35 mouse cellular contexts compared by ENCODE assay signal in the genomic region with DNA sequence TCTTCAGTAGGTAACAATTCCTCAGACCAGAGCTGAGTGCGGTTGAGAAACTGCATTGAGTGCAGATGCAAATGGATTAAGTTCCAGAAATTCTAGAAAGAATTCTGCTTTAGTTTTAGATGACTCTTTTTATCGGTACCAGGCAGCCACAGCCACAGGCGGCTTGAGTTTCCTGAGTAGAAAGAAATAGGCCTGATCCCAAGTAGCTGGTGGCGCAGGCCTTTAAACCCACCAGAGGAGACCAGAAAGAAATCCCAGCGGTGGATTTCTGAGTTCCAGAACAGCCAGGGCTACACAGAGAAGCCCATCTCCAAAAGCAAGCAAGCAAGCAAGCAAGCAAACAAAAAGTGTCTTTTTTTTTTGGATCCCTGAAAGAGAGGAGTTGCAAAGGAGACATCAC. TPM values are rescaled to one million over a fixed set of nuclear protein-coding genes. Genes with fewer than 3 reads are reported as not detected.
DNase-seq lines count a peak whose midpoint lies in the region; ATAC-seq and TF ChIP-seq lines count a peak whose summit lies in the region.
"Had no signal": no experiment of that assay in that cellular context is flagged by ENCODE, and none has a peak within 500 bp of the region (broad histone marks: within the 10 kb centered on the region; RNA-seq: fewer than 3 reads in every experiment).

No protein-coding gene starts in this region.

- H3K4me3 ChIP-seq in heart, adult 2 months = peak overlapping the region; percentile 20
- peak overlapping the region; percentile 63 to 81 for H3K4me3 ChIP-seq in heart, embryonic 14.5 days (ENCODE audit: control insufficient read depth in 1 of 2, insufficient read depth in 1 of 2, low read depth in 1 of 2, low read length in 2 of 2)
- H3K4me3 ChIP-seq in intestine, embryonic 14.5 days (ENCODE audit: low read depth, low read length) = no peak overlapping the region
- no peak overlapping the region for H3K4me3 ChIP-seq in intestine, embryonic 15.5 days (replicated peaks)
- peak overlapping the region; percentile 37 for H3K4me3 ChIP-seq in E14TG2a.4 (replicated peaks; ENCODE audit: low read length)
- H3K4me3 ChIP-seq: embryonic facial prominence, embryonic 10.5 days; embryonic facial prominence, embryonic 15.5 days; gastrocnemius, adult 2 months; limb, embryonic 13.5 days; lung, embryonic 15.5 days; midbrain, embryonic 10.5 days; myocyte; neural tube, embryonic 12.5 days had no signal

- TF ChIP-seq CTCF in heart, adult 2 months (IDR thresholded peaks at IDR 0.05) = no peak
- no peak for TF ChIP-seq CTCF in E14TG2a.4 (conservative IDR thresholded peaks at IDR 0.05; ENCODE audit: low read length)

- no peaks in the 10 kb centered on the region; the same call in 1 of the 2 replicates for H3K9me3 ChIP-seq in heart, embryonic 14.5 days (ENCODE audit: control insufficient read depth, low read length)
- no peaks in the 10 kb centered on the region for H3K9me3 ChIP-seq in intestine, embryonic 14.5 days (ENCODE audit: control insufficient read depth, low read length)
- H3K9me3 ChIP-seq in intestine, embryonic 15.5 days = no peaks in the 10 kb centered on the region
- no peaks in the 10 kb centered on the region for H3K9me3 ChIP-seq in E14TG2a.4 (ENCODE audit: low read length)
- H3K9me3 ChIP-seq: embryonic facial prominence, embryonic 10.5 days; embryonic facial prominence, embryonic 15.5 days; limb, embryonic 13.5 days; lung, embryonic 15.5 days; midbrain, embryonic 10.5 days; neural tube, embryonic 12.5 days had no signal

- WGBS in heart, adult 2 months = 37% methylated on average over 5 of the region's 5 CpGs
- WGBS in heart, embryonic 14.5 days = 29% methylated on average over 5 of the region's 5 CpGs
- WGBS in intestine, embryonic 14.5 days = 22% methylated on average over 5 of the region's 5 CpGs
- 15% methylated on average over 5 of the region's 5 CpGs for WGBS in intestine, embryonic 15.5 days

- H3K4me2 ChIP-seq in heart, embryonic 14.5 days (ENCODE audit: low read length) = peak overlapping the region; percentile 84
- H3K4me2 ChIP-seq in intestine, embryonic 14.5 days (ENCODE audit: low read length) = no peak overlapping the region
- H3K4me2 ChIP-seq in intestine, embryonic 15.5 days (replicated peaks) = no peak overlapping the region
- H3K4me2 ChIP-seq: embryonic facial prominence, embryonic 15.5 days; limb, embryonic 13.5 days; liver, embryonic 11.5 days; lung, embryonic 15.5 days; neural tube, embryonic 12.5 days had no signal

- H3K36me3 ChIP-seq in heart, adult 2 months (ENCODE audit: control insufficient read depth, insufficient read depth, low read length) = no peaks in the 10 kb centered on the region
- peaks cover 60% of the 10 kb centered on the region for H3K36me3 ChIP-seq in heart, embryonic 14.5 days (ENCODE audit: control insufficient read depth, insufficient read depth, low read length)
- no peaks in the 10 kb centered on the region for H3K36me3 ChIP-seq in intestine, embryonic 14.5 days (ENCODE audit: control insufficient read depth, insufficient read depth, low read length)
- H3K36me3 ChIP-seq in intestine, embryonic 15.5 days = no peaks in the 10 kb centered on the region
- no peaks in the 10 kb centered on the region for H3K36me3 ChIP-seq in E14TG2a.4 (ENCODE audit: insufficient read depth, low read length)
- H3K36me3 ChIP-seq: embryonic facial prominence, embryonic 10.5 days; embryonic facial prominence, embryonic 15.5 days; limb, embryonic 13.5 days; lung, embryonic 15.5 days; midbrain, embryonic 10.5 days; neural tube, embryonic 12.5 days had no signal

- H3K4me1 ChIP-seq in heart, adult 2 months (ENCODE audit: control insufficient read depth, insufficient read depth, low read length) = no peaks in the 10 kb centered on the region
- peaks cover 3 to 6% of the 10 kb centered on the region in 2 experiments; a peak in 3 of 4 replicates for H3K4me1 ChIP-seq in heart, embryonic 14.5 days (ENCODE audit: control insufficient read depth in 2 of 2, insufficient read depth in 2 of 2, low read length in 2 of 2)
- H3K4me1 ChIP-seq in intestine, embryonic 14.5 days (replicated peaks; ENCODE audit: control insufficient read depth, insufficient read depth, low read length) = no peaks in the 10 kb centered on the region
- H3K4me1 ChIP-seq in intestine, embryonic 15.5 days (replicated peaks) = peaks cover 12% of the 10 kb centered on the region
- peaks cover 68% of the 10 kb centered on the region for H3K4me1 ChIP-seq in E14TG2a.4 (replicated peaks; ENCODE audit: low read depth, low read length)

- ATAC-seq in heart, embryonic 14.5 days (ENCODE audit: insufficient number of reproducible peaks, insufficient read depth, low FRiP score, low read depth) = no peak
- no peak for ATAC-seq in intestine, embryonic 14.5 days (replicated peaks; ENCODE audit: low FRiP score, low TSS enrichment, low read depth)
- no peak for ATAC-seq in intestine, embryonic 15.5 days
- ATAC-seq: forebrain, embryonic 14.5 days had no signal

- DNase-seq in heart, adult 2 months = no peak
- no peak for DNase-seq in heart, adult 11 months
- no peak for DNase-seq in heart, adult 9 months (ENCODE audit: low spot score in 2 of 2)
- DNase-seq in intestine, embryonic 14.5 days (ENCODE audit: low spot score) = peak; percentile 45
- no peak for DNase-seq in layer of hippocampus, postnatal 10 days (ENCODE audit: low spot score in 2 of 2)
- DNase-seq: adrenal gland, postnatal 25 days; cerebellum, adult 11-12 months; cerebellum, adult 9-11 months; gastrocnemius, adult 2 months; gastrocnemius, postnatal 36 days; kidney, adult 11 months; kidney, postnatal 14 days; layer of hippocampus, adult 9-11 months had no signal

- H3K9ac ChIP-seq in heart, adult 2 months (ENCODE audit: low read depth, low read length) = peak overlapping the region; percentile 32; the same call in 1 of the 2 replicates
- peak overlapping the region; percentile 100 for H3K9ac ChIP-seq in heart, embryonic 14.5 days (ENCODE audit: low read length)
- no peak overlapping the region for H3K9ac ChIP-seq in intestine, embryonic 14.5 days (ENCODE audit: low read length)
- H3K9ac ChIP-seq in intestine, embryonic 15.5 days = no peak overlapping the region
- H3K9ac ChIP-seq: embryonic facial prominence, embryonic 15.5 days; limb, embryonic 13.5 days; lung, embryonic 15.5 days; neural tube, embryonic 12.5 days had no signal

- TF ChIP-seq POLR2A in heart, adult 2 months (IDR thresholded peaks at IDR 0.05; ENCODE audit: insufficient read depth, low read depth, low read length) = no peak

- intact Hi-C loops in heart, adult 2 months (cut with DNase I) = loop anchor here (5.0 kb wide), 1 partner anchor 39 kb away; no protein-coding TSS in a partner anchor

- H3K79me2 ChIP-seq in heart, adult 2 months (replicated peaks; ENCODE audit: control insufficient read depth, insufficient read depth, low read length) = 0 out of 2 replicates have a peak, but pooled peaks cover 3% of the 10 kb centered on the region

- peaks cover 13% of the 10 kb centered on the region for H3K27me3 ChIP-seq in heart, adult 2 months (ENCODE audit: control insufficient read depth, insufficient read depth, low read length)
- peaks cover 40% of the 10 kb centered on the region for H3K27me3 ChIP-seq in heart, embryonic 14.5 days (ENCODE audit: control insufficient read depth, insufficient read depth, low read length)
- H3K27me3 ChIP-seq in intestine, embryonic 14.5 days (replicated peaks; ENCODE audit: control insufficient read depth, insufficient read depth, low read length) = peaks cover 91% of the 10 kb centered on the region
- peaks cover 82% of the 10 kb centered on the region for H3K27me3 ChIP-seq in intestine, embryonic 15.5 days (replicated peaks)
- peaks cover 54% of the 10 kb centered on the region for H3K27me3 ChIP-seq in E14TG2a.4 (ENCODE audit: insufficient read depth, low read length)

- no peak for TF ChIP-seq EP300 in heart, adult 2 months (IDR thresholded peaks at IDR 0.05; ENCODE audit: insufficient read depth, low read depth, low read length)

- H3K27ac ChIP-seq in heart, adult 2 months = peak overlapping the region; percentile 76
- peak overlapping the region; percentile 6 to 97 for H3K27ac ChIP-seq in heart, embryonic 14.5 days (replicated peaks in 1 of 2; ENCODE audit: control insufficient read depth in 1 of 2, insufficient read depth in 1 of 2, low read depth in 2 of 2, low read length in 2 of 2)
- no peak overlapping the region for H3K27ac ChIP-seq in intestine, embryonic 14.5 days (ENCODE audit: low read depth)
- H3K27ac ChIP-seq in intestine, embryonic 15.5 days = no peak overlapping the region
- H3K27ac ChIP-seq: embryonic facial prominence, embryonic 10.5 days; embryonic facial prominence, embryonic 15.5 days; gastrocnemius, adult 2 months; limb, embryonic 13.5 days; lung, embryonic 15.5 days; midbrain, embryonic 10.5 days; neural tube, embryonic 12.5 days had no signal

RNA-seq across cellular contexts. Expression of a gene that starts 8.4 kb away (rescaled TPM):
- 10 to 100 TPM; 87.1 to 96.3 TPM for total RNA-seq in heart, adult 2 months (2021)
- polyA plus RNA-seq in heart, adult 2 months (2012; rRNA removed) = 72.6 and 104 TPM in 2 replicates
- polyA plus RNA-seq in heart, embryonic 14.5 days (2014; fragmentation: Nextera tagmentation; extraction: Ambion mirVana) = 172 and 177 TPM in 2 replicates
- polyA plus RNA-seq in intestine, embryonic 14.5 days (2014; fragmentation: Nextera tagmentation; extraction: Ambion mirVana) = 0.11 TPM in 1 of 2 replicates, not detected in the other
- 0.14 TPM in 1 of 2 replicates, not detected in the other for polyA plus RNA-seq in intestine, embryonic 15.5 days (2015; fragmentation: Nextera tagmentation; extraction: Ambion mirVana)
- total RNA-seq in layer of hippocampus, postnatal 10 days (2021) = not detected
- total RNA-seq: adrenal gland, adult 18-20 months; adrenal gland, postnatal 25 days; common myeloid progenitor, adult 5-6 weeks; gastrocnemius, adult 2 months; gastrocnemius, postnatal 36 days; hematopoietic stem cell, adult 5-6 weeks; left cerebral cortex, adult 18-20 months; left cerebral cortex, postnatal 14 days; megakaryocyte progenitor cell, adult 5-6 weeks; midbrain, postnatal 0 days had no signal
- polyA plus RNA-seq: CD4-positive, CD25-positive, alpha-beta regulatory T cell, adult 4 months; forebrain, embryonic 14.5 days; kidney, embryonic 14.5 days; limb, embryonic 13.5 days; liver, embryonic 16.5 days; midbrain, embryonic 10.5 days; midbrain, postnatal 0 days; neural tube, embryonic 12.5 days had no signal

RNA-seq across cellular contexts. Expression of a gene that starts 55.5 kb away (rescaled TPM):
- 10 to 100 TPM; 28.5 to 28.8 TPM for total RNA-seq in heart, adult 2 months (2021)
- polyA plus RNA-seq in heart, adult 2 months (2012; rRNA removed) = 23.7 and 28.8 TPM in 2 replicates
- polyA plus RNA-seq in heart, embryonic 14.5 days (2014; fragmentation: Nextera tagmentation; extraction: Ambion mirVana) = 52.9 and 54.9 TPM in 2 replicates
- polyA plus RNA-seq in intestine, embryonic 14.5 days (2014; fragmentation: Nextera tagmentation; extraction: Ambion mirVana) = 44.3 and 51.2 TPM in 2 replicates
- 48.7 and 50.1 TPM in 2 replicates for polyA plus RNA-seq in intestine, embryonic 15.5 days (2015; fragmentation: Nextera tagmentation; extraction: Ambion mirVana)
- total RNA-seq in layer of hippocampus, postnatal 10 days (2021) = 10 to 100 TPM; 33.0 to 34.1 TPM

Comparison
In these comparisons a context has a peak if more than half of its experiments do, and no peak if none do; other contexts are left out.
1. H3K27ac ChIP-seq: peak in heart, adult 2 months (single experiment) and heart, embryonic 14.5 days (2 of 2); none in intestine, embryonic 14.5 days (single experiment) and intestine, embryonic 15.5 days (single experiment).
2. H3K4me3 ChIP-seq: peak in heart, adult 2 months (single experiment), heart, embryonic 14.5 days (2 of 2) and E14TG2a.4 (single experiment); none in intestine, embryonic 14.5 days (single experiment) and intestine, embryonic 15.5 days (single experiment).
3. H3K9ac ChIP-seq: peak in heart, adult 2 months (single experiment) and heart, embryonic 14.5 days (single experiment); none in intestine, embryonic 14.5 days (single experiment) and intestine, embryonic 15.5 days (single experiment).
4. RNA of a gene that starts 8.4 kb away (polyA plus RNA-seq): 172 to 177 TPM in heart, embryonic 14.5 days and 72.6 to 104 TPM in heart, adult 2 months; 0.11 TPM in intestine, embryonic 14.5 days and 0.14 TPM in intestine, embryonic 15.5 days; every median in the first group is over 10 times any median in the second.